Mouse (Mus musculus) MEL (cell line): Measurements from ENCODE around the gene Nos1ap. TPM values are rescaled to one million over a fixed set of nuclear protein-coding genes. Genes with fewer than 3 reads are reported as not detected.

Source experiments
- DNase-seq: peaks from one replicate; pipeline ENCODE4 v3.0.0; 2011; ENCODE audit warnings: low read depth, low spot score
- H3K27ac ChIP-seq: 2 replicates; pipeline ENCODE4 v1.5.1; 2012; ENCODE audit warnings: low read depth, mild to moderate bottlenecking, control low read depth, low read length, moderate library complexity; ENCODE audit not compliant: control insufficient read depth
- H3K27me3 ChIP-seq, 2 experiments: fragments of 150-350 bp in 1 of 2; sonication (generic) in 1 of 2; 2 replicates each; pipeline ENCODE4 v1.6.1; 2012; ENCODE audit warnings: low read length in 2 of 2, mild to moderate bottlenecking in 2 of 2, improper control_type of control experiment in 1 of 2, moderate library complexity in 1 of 2; ENCODE audit not compliant: insufficient read depth in 2 of 2, control insufficient read depth in 1 of 2
- H3K36me3 ChIP-seq, 2 experiments: 2 replicates each; pipeline ENCODE4 v1.6.1; 2012 to 2014; ENCODE audit warnings: low read length in 2 of 2, improper control_type of control experiment in 1 of 2, inconsistent platforms in 1 of 2, mild to moderate bottlenecking in 1 of 2; ENCODE audit not compliant: insufficient read depth in 2 of 2, control insufficient read depth in 1 of 2
- H3K4me1 ChIP-seq, 2 experiments: fragments of 150-350 bp in 1 of 2; sonication (generic) in 1 of 2; 2 replicates each; pipeline ENCODE4 v1.6.1; 2012; ENCODE audit warnings: low read length in 2 of 2, improper control_type of control experiment in 1 of 2, mild to moderate bottlenecking in 1 of 2; ENCODE audit not compliant: insufficient read depth in 2 of 2, control insufficient read depth in 1 of 2
- H3K4me3 ChIP-seq, 2 experiments: fragments of 150-350 bp in 1 of 2; sonication (generic) in 1 of 2; 2 replicates each; pipeline ENCODE4 v1.5.1; 2012; ENCODE audit warnings: low read depth in 2 of 2, low read length in 2 of 2, mild to moderate bottlenecking in 2 of 2, moderate library complexity in 2 of 2, control low read depth in 1 of 2, improper control_type of control experiment in 1 of 2; ENCODE audit not compliant: control insufficient read depth in 1 of 2, insufficient read depth in 1 of 2
- H3K79me2 ChIP-seq: 2 replicates; pipeline ENCODE4 v1.6.1; 2012; ENCODE audit warnings: mild to moderate bottlenecking, low read length, moderate library complexity; ENCODE audit not compliant: control insufficient read depth, poor library complexity, insufficient read depth
- H3K9ac ChIP-seq: 2 replicates; pipeline ENCODE4 v1.6.1; 2012; ENCODE audit warnings: low read depth, mild to moderate bottlenecking, control low read depth, low read length, moderate library complexity; ENCODE audit not compliant: control insufficient read depth, poor library complexity, severe bottlenecking
- H3K9me3 ChIP-seq: fragments of 150-350 bp; sonication (generic); replicated peaks from 2 replicates; pipeline ENCODE4 v1.6.1; 2012; ENCODE audit warnings: mild to moderate bottlenecking, low read length, improper control_type of control experiment, moderate library complexity; ENCODE audit not compliant: insufficient read depth
- BHLHE40 ChIP-seq: IDR thresholded peaks from 2 replicates; pipeline ENCODE4 v1.6.1; 2012; ENCODE audit warnings: low read depth, mild to moderate bottlenecking, inconsistent platforms, low read length, improper control_type of control experiment, borderline replicate concordance
- CHD1 ChIP-seq: IDR thresholded peaks from 2 replicates; pipeline ENCODE4 v1.6.1; 2012; ENCODE audit warnings: low read depth, mild to moderate bottlenecking, inconsistent platforms, low read length, improper control_type of control experiment
- CTCF ChIP-seq, 3 experiments: IDR thresholded peaks in 2 of 3; conservative IDR thresholded peaks in 1 of 3; 2 replicates each; pipeline ENCODE4 v1.5.1; 2011 to 2012; ENCODE audit warnings: low read length in 3 of 3, low read depth in 2 of 3, mild to moderate bottlenecking in 2 of 3, improper control_type of control experiment in 1 of 3, inconsistent platforms in 1 of 3, mixed read lengths in 1 of 3, moderate library complexity in 1 of 3; ENCODE audit not compliant: control insufficient read depth in 1 of 3, insufficient read depth in 1 of 3, poor library complexity in 1 of 3, severe bottlenecking in 1 of 3
- ELF1 ChIP-seq: IDR thresholded peaks from 2 replicates; pipeline ENCODE4 v1.6.1; 2014; ENCODE audit warnings: low read depth, mild to moderate bottlenecking, inconsistent platforms, low read length, improper control_type of control experiment, moderate library complexity
- EP300 ChIP-seq, 2 experiments: IDR thresholded peaks; 2 replicates each; pipeline ENCODE4 v1.6.1; 2011; ENCODE audit warnings: improper control_type of control experiment in 2 of 2, low read length in 2 of 2, low read depth in 1 of 2, mild to moderate bottlenecking in 1 of 2
- ETS1 ChIP-seq: IDR thresholded peaks from 2 replicates; pipeline ENCODE4 v1.6.1; 2012; ENCODE audit warnings: low read depth, mild to moderate bottlenecking, inconsistent platforms, low read length, improper control_type of control experiment, moderate library complexity
- GATA1 ChIP-seq: IDR thresholded peaks from 2 replicates; pipeline ENCODE4 v1.6.1; 2011; ENCODE audit warnings: low read depth, low read length, improper control_type of control experiment
- JUND ChIP-seq: IDR thresholded peaks from 2 replicates; pipeline ENCODE4 v1.6.1; 2011; ENCODE audit warnings: low read depth, mild to moderate bottlenecking, improper control_type of control experiment, low read length
- MAZ ChIP-seq: IDR thresholded peaks from 2 replicates; pipeline ENCODE4 v1.6.1; 2012; ENCODE audit warnings: low read depth, mild to moderate bottlenecking, inconsistent platforms, low read length, improper control_type of control experiment
- MEF2A ChIP-seq: IDR thresholded peaks from 2 replicates; pipeline ENCODE4 v1.6.1; 2014; ENCODE audit warnings: low read depth, mild to moderate bottlenecking, inconsistent platforms, low read length, improper control_type of control experiment; ENCODE audit not compliant: poor library complexity, insufficient replicate concordance, severe bottlenecking; ENCODE audit errors: extremely low read depth
- MXI1 ChIP-seq: IDR thresholded peaks from 2 replicates; pipeline ENCODE4 v1.6.1; 2011; ENCODE audit warnings: mild to moderate bottlenecking, low read depth, low read length, improper control_type of control experiment
- MYC ChIP-seq: IDR thresholded peaks from 2 replicates; pipeline ENCODE4 v1.6.1; 2011; ENCODE audit warnings: low read depth, mild to moderate bottlenecking, low read length, improper control_type of control experiment, moderate library complexity
- NRF1 ChIP-seq: IDR thresholded peaks from 2 replicates; pipeline ENCODE4 v1.6.1; 2014; ENCODE audit warnings: low read depth, mild to moderate bottlenecking, inconsistent platforms, low read length, improper control_type of control experiment, moderate library complexity; ENCODE audit not compliant: poor library complexity, insufficient read depth, severe bottlenecking
- POLR2A ChIP-seq, 2 experiments: IDR thresholded peaks; 2 replicates each; pipeline ENCODE4 v1.6.1; 2011 to 2012; ENCODE audit warnings: low read length in 2 of 2, mild to moderate bottlenecking in 2 of 2, control low read depth in 1 of 2, improper control_type of control experiment in 1 of 2, low read depth in 1 of 2, moderate library complexity in 1 of 2; ENCODE audit not compliant: control insufficient read depth in 1 of 2, insufficient read depth in 1 of 2, poor library complexity in 1 of 2
- POLR2AphosphoS2 ChIP-seq: IDR thresholded peaks from 2 replicates; pipeline ENCODE4 v1.6.1; 2011; ENCODE audit warnings: low read length, improper control_type of control experiment
- POLR2AphosphoS5 ChIP-seq: IDR thresholded peaks from 2 replicates; pipeline ENCODE4 v1.6.1; 2012; ENCODE audit warnings: low read depth, borderline replicate concordance, mild to moderate bottlenecking, inconsistent platforms, low read length, moderate library complexity, mixed read lengths
- RAD21 ChIP-seq: IDR thresholded peaks from 2 replicates; pipeline ENCODE4 v1.6.1; 2011; ENCODE audit warnings: mild to moderate bottlenecking, low read depth, low read length, improper control_type of control experiment
- RCOR1 ChIP-seq: IDR thresholded peaks from 2 replicates; pipeline ENCODE4 v1.6.1; 2012; ENCODE audit warnings: low read depth, mild to moderate bottlenecking, inconsistent platforms, low read length, improper control_type of control experiment
- SIN3A ChIP-seq: IDR thresholded peaks from 2 replicates; pipeline ENCODE4 v1.6.1; 2012; ENCODE audit warnings: low read length, improper control_type of control experiment, inconsistent platforms
- TAL1 ChIP-seq: IDR thresholded peaks from 2 replicates; pipeline ENCODE4 v1.6.1; 2012; ENCODE audit warnings: mild to moderate bottlenecking, inconsistent platforms, low read length, moderate library complexity, mixed read lengths
- TCF12 ChIP-seq: IDR thresholded peaks from 2 replicates; pipeline ENCODE4 v1.6.1; 2014; ENCODE audit warnings: low read depth, mild to moderate bottlenecking, inconsistent platforms, low read length, improper control_type of control experiment, moderate library complexity
- UBTF ChIP-seq: IDR thresholded peaks from 2 replicates; pipeline ENCODE4 v1.6.1; 2012; ENCODE audit warnings: low read depth, mild to moderate bottlenecking, inconsistent platforms, low read length, improper control_type of control experiment, moderate library complexity, borderline replicate concordance; ENCODE audit not compliant: insufficient read depth
- USF2 ChIP-seq, 2 experiments: IDR thresholded peaks; 2 replicates each; pipeline ENCODE4 v1.6.1; 2011 to 2012; ENCODE audit warnings: improper control_type of control experiment in 2 of 2, low read length in 2 of 2, borderline replicate concordance in 1 of 2, inconsistent platforms in 1 of 2, low read depth in 1 of 2, mild to moderate bottlenecking in 1 of 2; ENCODE audit not compliant: insufficient read depth in 1 of 2
- polyA plus RNA-seq, 2 experiments: library from polyadenylated mRNA; stranded (reverse) in 1 of 2; unstranded in 1 of 2; fragments of >175 nt in 1 of 2; fragments of >200 nt in 1 of 2; gene quantifications; 2 replicates each; pipeline versions ENCODE4 v1.2.1 to v1.2.4; 2012; ENCODE audit warnings: low replicate concordance in 2 of 2, low read depth in 1 of 2; ENCODE audit not compliant: insufficient read length in 2 of 2, insufficient read depth in 1 of 2, missing spikeins in 1 of 2
- total RNA-seq: library from RNA; depleted of rRNA; stranded (reverse); fragments of 300-350 nt; gene quantifications from 2 replicates; pipeline ENCODE4 v1.2.3, GENCODE M21; 2012

Gene Nos1ap
- total and polyA plus RNA-seq, 3 experiments, result 0.62 to 2.4 TPM; not detected in 1

GRCm38 (mm10) chr1:170607231-170607917, 17.7 kb upstream of the Nos1ap start:
- H3K27me3 ChIP-seq, result no peaks in the 10 kb centered on the region
- TF ChIP-seq TCF12, result no peak
- TF ChIP-seq RCOR1, result no peak
- no peak for TF ChIP-seq ELF1
- TF ChIP-seq MYC, result no peak
- no peak for TF ChIP-seq NRF1
- TF ChIP-seq POLR2A (IDR thresholded peaks at IDR 0.05; ENCODE audit: control insufficient read depth in 1 of 2, insufficient read depth in 1 of 2, low read depth in 1 of 2, low read length in 2 of 2, poor library complexity in 1 of 2), result no peak
- no peak for TF ChIP-seq CHD1
- TF ChIP-seq, all 39 proteins: peak for 0

DNA sequence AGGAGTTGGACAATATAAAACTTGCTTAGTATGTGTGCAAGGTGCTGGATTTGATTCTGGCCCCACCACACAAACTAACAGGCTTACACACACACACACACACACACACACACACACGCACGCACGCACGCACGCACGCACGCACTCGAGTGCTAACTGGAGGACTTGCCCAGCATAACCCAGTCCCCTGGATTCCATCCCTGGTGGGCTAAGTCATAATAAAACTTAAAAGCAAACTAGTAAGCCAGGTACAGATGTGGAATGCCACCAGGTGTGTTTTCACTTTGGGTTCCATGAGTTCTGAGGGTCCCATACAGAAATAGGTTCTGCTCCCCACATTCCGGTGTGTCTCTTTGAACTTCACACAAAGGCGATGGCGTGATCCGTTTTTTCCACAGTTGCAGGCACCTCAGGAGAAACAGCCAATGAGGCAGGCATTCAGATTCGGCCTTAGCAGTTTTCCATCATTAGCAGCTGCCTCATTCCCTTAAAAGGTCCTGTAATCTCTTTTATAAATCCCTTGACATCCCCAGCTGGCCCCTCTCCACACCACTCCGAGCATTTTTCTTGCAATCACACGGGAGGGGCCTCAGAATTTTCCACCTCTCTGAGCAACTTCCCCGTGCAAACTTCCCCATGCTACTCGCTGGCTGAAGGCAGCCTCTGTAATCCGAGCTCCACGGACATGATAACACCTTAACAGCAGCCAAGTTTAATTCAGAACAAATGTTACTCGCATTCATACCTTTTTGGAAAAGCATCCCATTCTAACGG, 15.8 kb upstream of the Nos1ap start:
- peak; percentile 66 for DNase-seq
- TF ChIP-seq MAZ, result no peak
- peak; percentile 13; the same call in 1 of the 2 replicates for TF ChIP-seq ETS1
- no peak for TF ChIP-seq JUND
- TF ChIP-seq MXI1, result no peak
- TF ChIP-seq CHD1, result no peak
- TF ChIP-seq EP300 (IDR thresholded peaks at IDR 0.05; ENCODE audit: low read depth in 1 of 2, low read length in 2 of 2), result peak in 1 of 2 experiments; percentile 50; a peak in 1 of 4 replicates
- no peak for TF ChIP-seq SIN3A
- no peak for TF ChIP-seq POLR2AphosphoS2
- no peak for TF ChIP-seq MEF2A
- TF ChIP-seq TAL1, result no peak
- peak; percentile 26; the same call in 1 of the 2 replicates for TF ChIP-seq GATA1
- TF ChIP-seq USF2 (IDR thresholded peaks at IDR 0.05; ENCODE audit: borderline replicate concordance in 1 of 2, insufficient read depth in 1 of 2, low read depth in 1 of 2, low read length in 2 of 2), result no peak
- no peak for TF ChIP-seq RAD21
- TF ChIP-seq BHLHE40, result no peak
- no peak for TF ChIP-seq UBTF
- TF ChIP-seq CTCF (IDR thresholded peaks at IDR 0.05 in 2 of 3, conservative IDR thresholded peaks at IDR 0.05 in 1 of 3; ENCODE audit: control insufficient read depth in 1 of 3, insufficient read depth in 1 of 3, low read depth in 2 of 3, low read length in 3 of 3, poor library complexity in 1 of 3, severe bottlenecking in 1 of 3), result no peak
- TF ChIP-seq POLR2AphosphoS5, result no peak
- TF ChIP-seq, all 39 proteins: peak for 3
- H3K27me3 ChIP-seq, result no peaks in the 10 kb centered on the region
- no peak overlapping the region for H3K9ac ChIP-seq
- H3K4me3 ChIP-seq, result no peak overlapping the region
- H3K4me1 ChIP-seq, result peaks cover 10 to 22% of the 10 kb centered on the region in 2 experiments
- H3K36me3 ChIP-seq, result peaks cover 0 to 28% of the 10 kb centered on the region in 2 experiments; a peak in 2 of 4 replicates
- H3K9me3 ChIP-seq, result no peaks in the 10 kb centered on the region
- no peaks in the 10 kb centered on the region for H3K79me2 ChIP-seq
- no peak overlapping the region for H3K27ac ChIP-seq

More at GRCm38 (mm10) chr1:170607231-170607917, 17.7 kb upstream of the Nos1ap start:
- H3K9ac ChIP-seq, result no peak overlapping the region
- H3K79me2 ChIP-seq, result no peaks in the 10 kb centered on the region
- H3K36me3 ChIP-seq, result peaks cover 0 to 34% of the 10 kb centered on the region in 2 experiments; a peak in 2 of 4 replicates
- no peak for DNase-seq
- peaks cover 15 to 28% of the 10 kb centered on the region in 2 experiments for H3K4me1 ChIP-seq
- no peaks in the 10 kb centered on the region for H3K9me3 ChIP-seq
- H3K27ac ChIP-seq, result no peak overlapping the region
- no peak overlapping the region for H3K4me3 ChIP-seq
